Mouse (Mus musculus) kidney, embryonic 16.5 days (tissue): ENCODE measurements around the gene Shroom3. TPM values are rescaled to one million over a fixed set of nuclear protein-coding genes. Genes with fewer than 3 reads are reported as not detected.

Source experiments
- ATAC-seq: fragments of 200-750 bp; cut with Nextera tagmentation; 2 replicates; pipeline ENCODE4 v1.8.0; 2017; ENCODE audit warnings: moderate TSS enrichment; ENCODE audit not compliant: low FRiP score, low TSS enrichment
- H3K27ac ChIP-seq: fragments of 300-500 bp; sonication (generic); 2 replicates; pipeline ENCODE4 v1.5.1; 2014; ENCODE audit warnings: low read length
- H3K27me3 ChIP-seq: fragments of 300-500 bp; sonication (generic); 2 replicates; pipeline ENCODE4 v1.6.1; 2014; ENCODE audit warnings: low read length, control low read depth, mixed read lengths; ENCODE audit not compliant: insufficient read depth
- H3K36me3 ChIP-seq: fragments of 300-500 bp; sonication (generic); 2 replicates; pipeline ENCODE4 v1.6.1; 2014; ENCODE audit warnings: low read length, control low read depth, mixed read lengths; ENCODE audit not compliant: insufficient read depth
- H3K4me1 ChIP-seq: fragments of 300-500 bp; sonication (generic); 2 replicates; pipeline ENCODE4 v1.6.1; 2014; ENCODE audit warnings: low read length, control low read depth, mixed read lengths; ENCODE audit not compliant: insufficient read depth
- H3K4me2 ChIP-seq: fragments of 300-500 bp; sonication (generic); replicated peaks from 2 replicates; pipeline ENCODE4 v1.6.1; 2014; ENCODE audit warnings: low read depth, low read length
- H3K4me3 ChIP-seq: fragments of 300-500 bp; sonication (generic); 2 replicates; pipeline ENCODE4 v1.5.1; 2014; ENCODE audit warnings: mild to moderate bottlenecking, low read length
- H3K9ac ChIP-seq: fragments of 300-500 bp; sonication (generic); replicated peaks from 2 replicates; pipeline ENCODE4 v1.6.1; 2014; ENCODE audit warnings: low read length
- H3K9me3 ChIP-seq: fragments of 300-500 bp; sonication (generic); 2 replicates; pipeline ENCODE4 v1.6.1; 2016; ENCODE audit warnings: low read length, control low read depth
- WGBS: fragments of 180-500 bp; shearing (Covaris S2); extraction: QIAGEN DNeasy Blood & Tissue Kit; methylation state at CpG from one replicate; pipeline ENCODE4 v1.1.7; 2014; 5-methylcytosine and 5-hydroxymethylcytosine counted together
- microRNA counts: library from miRNA; unstranded; fragments of <30 nt; microRNA quantifications from one replicate; lab custom pipeline; 2016
- microRNA-seq: library from miRNA; unstranded; fragments of <30 nt; microRNA quantifications from one replicate; pipeline ENCODE4, GENCODE M21; 2016
- polyA plus RNA-seq: library from polyadenylated mRNA; unstranded; fragments of >200 nt; fragmentation: Nextera tagmentation; extraction: Ambion mirVana; gene quantifications from 2 replicates; pipeline ENCODE4 v1.2.1, GENCODE M21; 2015

Shroom3 gene
- polyA plus RNA-seq, 1 experiment from 2014 or later: 8.3 TPM

GRCm38 (mm10) chr5:93005229-93005814 lies 322.1 kb downstream of the Shroom3 start:
- Histone ChIP-seq H3K27me3 (no peaks in the 10 kb centered on the region), H3K4me2 (peak overlapping the region; percentile 58), H3K27ac (peak overlapping the region; percentile 91), H3K4me3 (peak overlapping the region; percentile 33), H3K36me3 (no peaks in the 10 kb centered on the region), H3K9me3 (no peaks in the 10 kb centered on the region), H3K9ac (peak overlapping the region; percentile 58), H3K4me1 (peaks cover 37% of the 10 kb centered on the region)
- ATAC-seq: peak; percentile 57
- WGBS: 3% methylated on average over 20 of the region's 20 CpGs

GRCm38 (mm10) chr5:93005815-93006341 lies 322.6 kb downstream of the Shroom3 start:
- H3K4me2 ChIP-seq: peak overlapping the region; percentile 58
- H3K4me3 ChIP-seq: peak overlapping the region; percentile 33
- H3K27ac ChIP-seq: peak overlapping the region; percentile 91
- H3K36me3 ChIP-seq: no peaks in the 10 kb centered on the region
- peak; percentile 57 for ATAC-seq
- peaks cover 32% of the 10 kb centered on the region for H3K4me1 ChIP-seq
- H3K27me3 ChIP-seq: no peaks in the 10 kb centered on the region
- peak overlapping the region; percentile 58 for H3K9ac ChIP-seq
- WGBS: 23% methylated on average over 14 of the region's 14 CpGs
- no peaks in the 10 kb centered on the region for H3K9me3 ChIP-seq

GRCm38 (mm10) chr5:93008256-93008655 lies 325.0 kb downstream of the Shroom3 start:
- Histone ChIP-seq H3K9me3 (no peaks in the 10 kb centered on the region), H3K27me3 (no peaks in the 10 kb centered on the region), H3K27ac (no peak overlapping the region), H3K36me3 (no peaks in the 10 kb centered on the region), H3K4me1 (peaks cover 21% of the 10 kb centered on the region), H3K4me3 (no peak overlapping the region), H3K9ac (no peak overlapping the region), H3K4me2 (no peak overlapping the region)
- no peak for ATAC-seq
- WGBS: 90% methylated on average over 9 of the region's 9 CpGs

MicroRNA genes within 50 kb of the gene (microRNA counts, 519-probe panel; counts per million panel counts)
- 1,906 counts per million, percentile 49 among the panel's probes with 10 or more counts for microRNA mmu-miR-1961 (lab: Ali Mortazavi, UCI)

Small RNA genes within 50 kb of the gene (microRNA-seq; reads per million reads assigned to microRNA genes)
- not detected for gene Mir1961

Other genes with a start within 250 kb of the Shroom3 start
- 54.1 and 54.4 TPM in 2 replicates for gene Nup54, start 248.2 kb upstream of the Shroom3 start, polyA plus RNA-seq
- gene Scarb2, start 176.6 kb upstream of the Shroom3 start, polyA plus RNA-seq: 8.4 and 9.5 TPM in 2 replicates
- 0.22 and 0.45 TPM in 2 replicates for gene Fam47e, start 128.4 kb upstream of the Shroom3 start, polyA plus RNA-seq
- gene Stbd1, start 80.4 kb upstream of the Shroom3 start, polyA plus RNA-seq: 32.7 and 40.0 TPM in 2 replicates
- gene Ccdc158, start 8.2 kb upstream of the Shroom3 start, polyA plus RNA-seq: 1.0 and 1.1 TPM in 2 replicates